Mouse (Mus musculus) left cerebral cortex, adult 11 months (tissue): ENCODE results near the gene Dok3.

Experiments used
- DNase-seq: peaks from one replicate; pipeline ENCODE4 v3.0.0; 2022; ENCODE audit warnings: low spot score

The Dok3 gene

GRCm38 (mm10) chr13:55507877-55508276, 21.2 kb downstream of the Dok3 start:
- DNase-seq, result no peak

GRCm38 (mm10) chr13:55506697-55507096, 22.4 kb downstream of the Dok3 start:
- no peak for DNase-seq

- DNase-seq, result no peak
Measured at GRCm38 (mm10) chr13:55505810-55506209, 23.3 kb downstream of the Dok3 start.

GRCm38 (mm10) chr13:55504390-55504789, 24.7 kb downstream of the Dok3 start:
- DNase-seq, result no peak

- DNase-seq, result no peak
Measured at GRCm38 (mm10) chr13:55502405-55502804, 26.7 kb downstream of the Dok3 start.

GRCm38 (mm10) chr13:55500575-55500974, 28.5 kb downstream of the Dok3 start:
- DNase-seq, result no peak

GRCm38 (mm10) chr13:55498906-55499305, 30.2 kb downstream of the Dok3 start:
- DNase-seq, result no peak

GRCm38 (mm10) chr13:55496661-55497060, 32.4 kb downstream of the Dok3 start:
- no peak for DNase-seq

GRCm38 (mm10) chr13:55495702-55496101, 33.4 kb downstream of the Dok3 start:
- DNase-seq, result no peak

- no peak for DNase-seq
Measured at GRCm38 (mm10) chr13:55494883-55495621, 34.0 kb downstream of the Dok3 start.

GRCm38 (mm10) chr13:55494257-55494656, 34.8 kb downstream of the Dok3 start:
- DNase-seq, result no peak

- no peak for DNase-seq
Measured at GRCm38 (mm10) chr13:55487578-55488498, 41.3 kb downstream of the Dok3 start, which contains the start of gene Dbn1. Dbn1 (minus strand) TSS chr13:55488111.

GRCm38 (mm10) chr13:55486916-55487577, 42.0 kb downstream of the Dok3 start:
- DNase-seq, result no peak

- no peak for DNase-seq
Measured at GRCm38 (mm10) chr13:55486029-55486794, 42.9 kb downstream of the Dok3 start.

GRCm38 (mm10) chr13:55484520-55485088, 44.5 kb downstream of the Dok3 start:
- no peak for DNase-seq

- DNase-seq, result peak; percentile 92
Measured at GRCm38 (mm10) chr13:55483593-55483992, 45.5 kb downstream of the Dok3 start.

- DNase-seq, result no peak
Measured at GRCm38 (mm10) chr13:55483071-55483470, 46.0 kb downstream of the Dok3 start.

GRCm38 (mm10) chr13:55482542-55482941, 46.6 kb downstream of the Dok3 start:
- DNase-seq, result no peak

GRCm38 (mm10) chr13:55479929-55480328, 49.2 kb downstream of the Dok3 start:
- no peak for DNase-seq

GRCm38 (mm10) chr13:55479008-55479407, 50.1 kb downstream of the Dok3 start:
- DNase-seq, result no peak

GRCm38 (mm10) chr13:55478036-55478435, 51.1 kb downstream of the Dok3 start:
- no peak for DNase-seq
